Mouse (Mus musculus) cerebellum, adult 2 months (tissue): ENCODE results near the gene Nup62. TPM values are rescaled to one million over a fixed set of nuclear protein-coding genes. Genes with fewer than 3 reads are reported as not detected.

Source experiments
- DNase-seq, 2 experiments: peaks; one replicate each; pipeline ENCODE4 v3.0.0; 2021
- H3K27ac ChIP-seq: fragments of 200-500 bp; 2 replicates; pipeline ENCODE4 v1.5.1; 2012; ENCODE audit warnings: low read length, control low read depth, inconsistent platforms; ENCODE audit not compliant: insufficient read depth
- H3K27me3 ChIP-seq: fragments of 200-500 bp; 2 replicates; pipeline ENCODE4 v1.6.1; 2012; ENCODE audit warnings: inconsistent platforms, mild to moderate bottlenecking, low read length, moderate library complexity; ENCODE audit not compliant: control insufficient read depth, insufficient read depth
- H3K4me1 ChIP-seq: fragments of 200-500 bp; 2 replicates; pipeline ENCODE4 v1.6.1; 2011; ENCODE audit warnings: low read length; ENCODE audit not compliant: control insufficient read depth, insufficient read depth
- H3K4me3 ChIP-seq: fragments of 200-500 bp; replicated peaks from 2 replicates; pipeline ENCODE3; 2011; ENCODE audit warnings: mild to moderate bottlenecking, low read depth, low read length, control low read depth; ENCODE audit not compliant: insufficient read depth
- CTCF ChIP-seq: fragments of 200-500 bp; IDR thresholded peaks from 2 replicates; pipeline ENCODE4 v1.5.1; 2011; ENCODE audit warnings: low read depth, mild to moderate bottlenecking, control low read depth, low read length, moderate library complexity, borderline replicate concordance; ENCODE audit not compliant: insufficient read depth
- POLR2A ChIP-seq: fragments of 200-500 bp; IDR thresholded peaks from 2 replicates; pipeline ENCODE4 v1.6.1; 2011; ENCODE audit warnings: low read length, control low read depth, borderline replicate concordance; ENCODE audit not compliant: insufficient read depth
- WGBS: fragments of 180-500 bp; shearing (Covaris S2); methylation state at CpG from one replicate; pipeline ENCODE4 v1.1.7; 2018; 5-methylcytosine and 5-hydroxymethylcytosine counted together
- polyA plus RNA-seq: library from polyadenylated mRNA; depleted of rRNA; stranded (reverse); fragments of >200 nt; gene quantifications from 2 replicates; pipeline ENCODE4 v1.2.3, GENCODE M21; 2012

Nup62 gene
- polyA plus RNA-seq, 1 experiment: 29.4 TPM

- no peak overlapping the region for H3K27ac ChIP-seq
- DNase-seq: no peak
- no peak overlapping the region for H3K4me3 ChIP-seq
- 77% methylated on average over 36 of the region's 36 CpGs for whole genome bisulfite sequencing
- TF ChIP-seq CTCF (no peak), POLR2A (no peak)
- no peaks in the 10 kb centered on the region for H3K27me3 ChIP-seq
- peaks cover 9% of the 10 kb centered on the region for H3K4me1 ChIP-seq
Observed at GRCm38 (mm10) chr7:44852259-44853027, 36.6 kb downstream of the Nup62 start.

- DNase-seq: no peak
- H3K4me3 ChIP-seq: no peak overlapping the region
- WGBS: 91% methylated on average over 2 of the region's 2 CpGs
- TF ChIP-seq CTCF (no peak), POLR2A (no peak)
- no peaks in the 10 kb centered on the region for H3K27me3 ChIP-seq
- no peak overlapping the region for H3K27ac ChIP-seq
- H3K4me1 ChIP-seq: peaks cover 9% of the 10 kb centered on the region
Observed at GRCm38 (mm10) chr7:44853065-44853464, 37.2 kb downstream of the Nup62 start.

- Histone ChIP-seq H3K4me3 (peak overlapping the region; percentile 69), H3K27me3 (no peaks in the 10 kb centered on the region), H3K4me1 (peaks cover 9% of the 10 kb centered on the region), H3K27ac (peak overlapping the region; percentile 93)
- 10% methylated on average over 26 of the region's 26 CpGs for WGBS
- TF ChIP-seq CTCF: no peak
- TF ChIP-seq POLR2A: no peak
- DNase-seq: peak in 1 of 2 experiments; percentile 41
Observed at GRCm38 (mm10) chr7:44853596-44854355, 37.9 kb downstream of the Nup62 start.

GRCm38 (mm10) chr7:44854356-44855031 is 38.6 kb downstream of the Nup62 start:
- peak; percentile 79 for TF ChIP-seq POLR2A
- TF ChIP-seq CTCF: no peak
- WGBS: under 1% methylated on average over 45 of the region's 45 CpGs
- H3K27ac ChIP-seq: peak overlapping the region; percentile 93
- peak; percentile 83 to 87 for DNase-seq
- peaks cover 9% of the 10 kb centered on the region for H3K4me1 ChIP-seq
- peak overlapping the region; percentile 69 for H3K4me3 ChIP-seq
- H3K27me3 ChIP-seq: no peaks in the 10 kb centered on the region

GRCm38 (mm10) chr7:44855036-44855435 is 39.1 kb downstream of the Nup62 start:
- peak overlapping the region; percentile 93 for H3K27ac ChIP-seq
- WGBS: 19% methylated on average over 10 of the region's 10 CpGs
- no peak for TF ChIP-seq CTCF
- TF ChIP-seq POLR2A: no peak
- H3K27me3 ChIP-seq: no peaks in the 10 kb centered on the region
- peak overlapping the region; percentile 69 for H3K4me3 ChIP-seq
- peaks cover 9% of the 10 kb centered on the region for H3K4me1 ChIP-seq
- no peak for DNase-seq

- no peak for DNase-seq
- peak overlapping the region; percentile 59 for H3K4me3 ChIP-seq
- peak overlapping the region; percentile 18; the same call in 1 of the 2 replicates for H3K27ac ChIP-seq
- no peaks in the 10 kb centered on the region for H3K27me3 ChIP-seq
- WGBS: 65% methylated on average over 9 of the region's 9 CpGs
- no peak for TF ChIP-seq CTCF
- no peak for TF ChIP-seq POLR2A
- peaks cover 15% of the 10 kb centered on the region for H3K4me1 ChIP-seq
Observed at GRCm38 (mm10) chr7:44856265-44856916, 40.5 kb downstream of the Nup62 start.

GRCm38 (mm10) chr7:44857042-44857552 is 41.2 kb downstream of the Nup62 start, which contains the start of gene Pnkp:
Gene Pnkp, plus strand, starts transcription at chr7:44857139.
- DNase-seq: peak; percentile 86 to 88
- Histone ChIP-seq H3K4me3 (peak within 1 kb of the TSS; percentile 59), H3K27ac (peak within 1 kb of the TSS; percentile 59), H3K27me3 (no peaks in the 10 kb centered on the region), H3K4me1 (peaks cover 14% of the 10 kb centered on the region)
- WGBS: under 1% methylated on average over 32 of the region's 32 CpGs
- TF ChIP-seq CTCF (no peak), POLR2A (peak; percentile 85; the same call in 1 of the 2 replicates)
